11 mouse cellular contexts compared by ENCODE assay signal in the genomic region with DNA sequence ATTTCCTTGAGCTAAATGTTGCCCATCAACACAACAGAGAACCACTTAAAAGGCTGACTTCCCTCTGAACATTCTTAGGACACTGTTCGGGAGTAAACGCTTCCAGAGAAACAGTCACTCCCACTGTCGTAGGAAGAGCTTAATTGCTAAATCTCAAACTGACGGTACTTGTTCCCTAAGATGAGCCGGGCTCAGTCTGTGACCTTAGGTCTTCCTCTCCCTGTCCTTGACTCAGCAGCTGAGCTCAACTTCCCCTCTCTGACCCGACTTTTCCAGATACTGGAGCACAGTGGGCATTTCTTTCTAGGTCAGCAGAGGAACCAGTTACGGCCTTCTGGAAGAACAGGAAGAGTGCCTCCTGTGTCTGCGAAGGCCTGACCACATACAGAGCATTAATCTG.
DNase-seq lines count a peak whose midpoint lies in the region; ATAC-seq and TF ChIP-seq lines count a peak whose summit lies in the region.
"Had no signal": no experiment of that assay in that cellular context is flagged by ENCODE, and none has a peak within 500 bp of the region (broad histone marks: within the 10 kb centered on the region; RNA-seq: fewer than 3 reads in every experiment).

No protein-coding gene starts in this region.

- no peak overlapping the region for H3K9ac ChIP-seq in midbrain, embryonic 15.5 days
- H3K9ac ChIP-seq in forebrain, postnatal 0 days, result no peak overlapping the region
- H3K9ac ChIP-seq: forebrain, embryonic 15.5 days; hindbrain, embryonic 14.5 days; neural tube, embryonic 12.5 days had no signal

- intact Hi-C loops in heart, postnatal 36 days (cut with DNase I), result loop anchor here (2.0 kb wide), 1 partner anchor 23 kb away; no protein-coding TSS in a partner anchor

- 38% methylated on average over 8 of the region's 8 CpGs for WGBS in heart, embryonic 10.5 days
- 43% methylated on average over 8 of the region's 8 CpGs for WGBS in midbrain, embryonic 10.5 days
- 43% methylated on average over 8 of the region's 8 CpGs for WGBS in midbrain, embryonic 15.5 days
- WGBS in forebrain, postnatal 0 days, result 55% methylated on average over 8 of the region's 8 CpGs

- no peaks in the 10 kb centered on the region for H3K9me3 ChIP-seq in heart, embryonic 10.5 days
- no peaks in the 10 kb centered on the region for H3K9me3 ChIP-seq in midbrain, embryonic 10.5 days (replicated peaks)
- no peaks in the 10 kb centered on the region for H3K9me3 ChIP-seq in midbrain, embryonic 15.5 days
- no peaks in the 10 kb centered on the region for H3K9me3 ChIP-seq in forebrain, postnatal 0 days (ENCODE audit: low read length)
- H3K9me3 ChIP-seq: forebrain, embryonic 15.5 days; neural tube, embryonic 12.5 days had no signal

- H3K36me3 ChIP-seq in heart, embryonic 10.5 days, result no peaks in the 10 kb centered on the region
- no peaks in the 10 kb centered on the region for H3K36me3 ChIP-seq in midbrain, embryonic 10.5 days
- no peaks in the 10 kb centered on the region for H3K36me3 ChIP-seq in midbrain, embryonic 15.5 days (replicated peaks)
- H3K36me3 ChIP-seq in forebrain, postnatal 0 days (ENCODE audit: insufficient read depth), result no peaks in the 10 kb centered on the region
- H3K36me3 ChIP-seq: forebrain, embryonic 15.5 days; neural tube, embryonic 12.5 days had no signal

- ATAC-seq in midbrain, embryonic 15.5 days (replicated peaks), result no peak
- no peak for ATAC-seq in forebrain, postnatal 0 days
- ATAC-seq: forebrain, embryonic 15.5 days had no signal

- TF ChIP-seq CTCF in forebrain, postnatal 0 days (IDR thresholded peaks at IDR 0.05; ENCODE audit: low read depth), result no peak

- no peak overlapping the region for H3K4me3 ChIP-seq in heart, embryonic 10.5 days
- no peak overlapping the region for H3K4me3 ChIP-seq in midbrain, embryonic 10.5 days
- H3K4me3 ChIP-seq in midbrain, embryonic 15.5 days, result no peak overlapping the region
- H3K4me3 ChIP-seq in forebrain, postnatal 0 days (ENCODE audit: low read depth, low read length), result no peak overlapping the region
- H3K4me3 ChIP-seq: forebrain, embryonic 15.5 days; neural tube, embryonic 12.5 days had no signal

- no peaks in the 10 kb centered on the region for H3K27me3 ChIP-seq in heart, embryonic 10.5 days (ENCODE audit: insufficient read depth, poor library complexity, severe bottlenecking)
- H3K27me3 ChIP-seq in midbrain, embryonic 10.5 days (ENCODE audit: low read depth, poor library complexity, severe bottlenecking), result 0 out of 2 replicates have a peak, but pooled peaks cover 6% of the 10 kb centered on the region
- no peaks in the 10 kb centered on the region for H3K27me3 ChIP-seq in midbrain, embryonic 15.5 days (replicated peaks)
- H3K27me3 ChIP-seq in forebrain, postnatal 0 days (ENCODE audit: insufficient read depth, low read length), result no peaks in the 10 kb centered on the region
- H3K27me3 ChIP-seq: forebrain, embryonic 15.5 days; neural tube, embryonic 12.5 days had no signal

- H3K4me1 ChIP-seq in heart, embryonic 10.5 days, result peaks cover 37% of the 10 kb centered on the region
- H3K4me1 ChIP-seq in midbrain, embryonic 10.5 days, result peaks cover 44% of the 10 kb centered on the region
- peaks cover 23% of the 10 kb centered on the region for H3K4me1 ChIP-seq in midbrain, embryonic 15.5 days
- H3K4me1 ChIP-seq in forebrain, postnatal 0 days (ENCODE audit: insufficient read depth), result peaks cover 15% of the 10 kb centered on the region

- DNase-seq in heart, embryonic 10.5 days (ENCODE audit: low spot score), result no peak
- no peak for DNase-seq in heart, postnatal 36 days
- DNase-seq in midbrain, embryonic 10.5 days (ENCODE audit: low spot score), result no peak
- DNase-seq in kidney, postnatal 36 days, result peak; percentile 29 to 37
- peak; percentile 63 for DNase-seq in retina, postnatal 1 day
- DNase-seq in cerebellum, postnatal 36 days, result no peak
- DNase-seq in forebrain, postnatal 0 days, result no peak

- peak overlapping the region; percentile 62; the same call in 1 of the 2 replicates for H3K27ac ChIP-seq in heart, embryonic 10.5 days
- peak overlapping the region; percentile 46 for H3K27ac ChIP-seq in midbrain, embryonic 10.5 days (replicated peaks)
- no peak overlapping the region for H3K27ac ChIP-seq in midbrain, embryonic 15.5 days
- no peak overlapping the region for H3K27ac ChIP-seq in forebrain, postnatal 0 days (ENCODE audit: low read depth, low read length)
- H3K27ac ChIP-seq: forebrain, embryonic 15.5 days; hindbrain, embryonic 14.5 days; neural tube, embryonic 12.5 days had no signal

- no peak overlapping the region for H3K4me2 ChIP-seq in midbrain, embryonic 15.5 days
- no peak overlapping the region for H3K4me2 ChIP-seq in forebrain, postnatal 0 days (ENCODE audit: low read depth)
- H3K4me2 ChIP-seq: forebrain, embryonic 15.5 days; hindbrain, embryonic 14.5 days; neural tube, embryonic 12.5 days had no signal

Comparison
In these comparisons a context has a peak if more than half of its experiments do, and no peak if none do; other contexts are left out.
1. H3K27ac ChIP-seq: peak in heart, embryonic 10.5 days (single experiment) and midbrain, embryonic 10.5 days (single experiment); none in midbrain, embryonic 15.5 days (single experiment) and forebrain, postnatal 0 days (single experiment).
2. DNase-seq: peak in kidney, postnatal 36 days (2 of 2) and retina, postnatal 1 day (single experiment); none in heart, embryonic 10.5 days (single experiment), heart, postnatal 36 days (0 of 2), midbrain, embryonic 10.5 days (single experiment), cerebellum, postnatal 36 days (0 of 2) and forebrain, postnatal 0 days (single experiment).